Mouse (Mus musculus): ENCODE results near the gene Defb25.
A peak's percentile ranks its signal among the peaks of the same experiment; 100 is the strongest.
"Not testable (repeated sequence)": the region's sequence is repeated elsewhere in the genome, so short reads cannot be mapped to it uniquely, and the experiment has no call there.

The Defb25 gene

DNA sequence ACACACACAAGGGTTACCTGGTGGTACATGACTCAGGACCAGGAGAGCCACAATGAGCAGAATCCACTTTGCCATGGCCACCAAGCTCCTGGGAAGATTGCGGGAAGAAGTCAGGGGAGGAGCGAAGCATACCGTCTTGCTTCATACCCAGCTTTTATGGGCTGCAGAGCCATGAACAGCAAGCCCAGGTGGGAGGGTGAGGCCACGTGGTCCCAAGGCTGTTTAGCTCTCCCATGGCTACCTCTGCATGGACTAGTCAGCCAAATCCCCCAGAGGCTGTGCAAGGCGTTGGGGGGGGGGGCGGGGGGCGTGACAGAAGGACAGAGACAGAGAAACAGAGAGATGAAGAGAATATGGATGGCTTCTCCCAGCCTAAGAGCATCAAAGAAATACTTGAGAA lies at the start of gene Defb25:
Gene Defb25, minus strand, starts transcription at position 101 of the 400 bp plus-strand sequence.
- H3K4me1 ChIP-seq (replicated peaks; ENCODE audit: low read depth, low read length), result peaks cover 27% of the 10 kb centered on the region
- H3K9me3 ChIP-seq (ENCODE audit: low read length), result no peaks in the 10 kb centered on the region
- H3K36me3 ChIP-seq (ENCODE audit: insufficient read depth, low read length), result no peaks in the 10 kb centered on the region
- TF ChIP-seq CTCF (conservative IDR thresholded peaks at IDR 0.05; ENCODE audit: low read length), result no peak
- TF ChIP-seq POU5F1 (IDR thresholded peaks at IDR 0.05; ENCODE audit: borderline replicate concordance, low read length), result no peak
- TF ChIP-seq NANOG (IDR thresholded peaks at IDR 0.05; ENCODE audit: borderline replicate concordance, low read length), result no peak
- no peak within 1 kb of the TSS for H3K4me3 ChIP-seq (replicated peaks; ENCODE audit: low read length)
- H3K27me3 ChIP-seq (ENCODE audit: insufficient read depth, low read length), result peaks cover 55% of the 10 kb centered on the region

DNA sequence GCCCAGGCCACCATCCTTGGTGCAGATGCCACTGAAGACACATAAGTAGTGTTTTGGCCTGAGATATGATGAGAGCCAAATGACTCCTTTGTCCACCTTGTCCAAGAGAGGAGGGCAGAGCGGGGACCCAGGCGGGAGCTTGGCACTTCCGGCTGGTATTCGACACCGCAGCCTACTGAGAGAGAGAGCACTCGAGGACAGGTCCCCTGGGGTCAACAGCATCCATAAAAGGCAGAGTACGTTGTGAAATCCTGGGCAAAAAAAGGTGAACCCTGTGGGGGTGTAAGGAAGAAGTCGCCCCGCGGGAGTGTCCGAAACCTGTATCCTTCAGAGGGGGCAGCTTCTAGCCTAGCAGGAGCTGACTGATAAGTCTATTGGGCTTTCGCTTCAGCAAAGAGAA lies 49.3 kb upstream of the Defb25 start:
- H3K9me3 ChIP-seq (ENCODE audit: low read length), result no peaks in the 10 kb centered on the region
- TF ChIP-seq CTCF (conservative IDR thresholded peaks at IDR 0.05; ENCODE audit: low read length) (no peak), NANOG (IDR thresholded peaks at IDR 0.05; ENCODE audit: borderline replicate concordance, low read length) (no peak), POU5F1 (IDR thresholded peaks at IDR 0.05; ENCODE audit: borderline replicate concordance, low read length) (no peak)

GRCm38 (mm10) chr2:152671642-152671999 lies 48.8 kb upstream of the Defb25 start:
- peaks cover 54% of the 10 kb centered on the region for H3K36me3 ChIP-seq (ENCODE audit: insufficient read depth, low read length)
- no peaks in the 10 kb centered on the region for H3K9me3 ChIP-seq (ENCODE audit: low read length)
- peak; percentile 31; the same call in 1 of the 2 replicates for TF ChIP-seq NANOG (IDR thresholded peaks at IDR 0.05; ENCODE audit: borderline replicate concordance, low read length)
- no peak for TF ChIP-seq POU5F1 (IDR thresholded peaks at IDR 0.05; ENCODE audit: borderline replicate concordance, low read length)
- TF ChIP-seq CTCF (conservative IDR thresholded peaks at IDR 0.05; ENCODE audit: low read length), result peak; percentile 47; the same call in 1 of the 2 replicates
- peak overlapping the region; percentile 99; the same call in 1 of the 2 replicates for H3K4me3 ChIP-seq (replicated peaks; ENCODE audit: low read length)
- peaks cover 51% of the 10 kb centered on the region for H3K4me1 ChIP-seq (replicated peaks; ENCODE audit: low read depth, low read length)
- no peaks in the 10 kb centered on the region for H3K27me3 ChIP-seq (ENCODE audit: insufficient read depth, low read length)

More for the DNA sequence above, 49.3 kb upstream of the Defb25 start:
- no peaks in the 10 kb centered on the region for H3K27me3 ChIP-seq (ENCODE audit: insufficient read depth, low read length)
- peaks cover 59% of the 10 kb centered on the region for H3K36me3 ChIP-seq (ENCODE audit: insufficient read depth, low read length)
- 0 out of 2 replicates have a peak overlapping the region, but pooled peaks have one; percentile 13 for H3K4me3 ChIP-seq (replicated peaks; ENCODE audit: low read length)
- peaks cover 54% of the 10 kb centered on the region for H3K4me1 ChIP-seq (replicated peaks; ENCODE audit: low read depth, low read length)

DNA sequence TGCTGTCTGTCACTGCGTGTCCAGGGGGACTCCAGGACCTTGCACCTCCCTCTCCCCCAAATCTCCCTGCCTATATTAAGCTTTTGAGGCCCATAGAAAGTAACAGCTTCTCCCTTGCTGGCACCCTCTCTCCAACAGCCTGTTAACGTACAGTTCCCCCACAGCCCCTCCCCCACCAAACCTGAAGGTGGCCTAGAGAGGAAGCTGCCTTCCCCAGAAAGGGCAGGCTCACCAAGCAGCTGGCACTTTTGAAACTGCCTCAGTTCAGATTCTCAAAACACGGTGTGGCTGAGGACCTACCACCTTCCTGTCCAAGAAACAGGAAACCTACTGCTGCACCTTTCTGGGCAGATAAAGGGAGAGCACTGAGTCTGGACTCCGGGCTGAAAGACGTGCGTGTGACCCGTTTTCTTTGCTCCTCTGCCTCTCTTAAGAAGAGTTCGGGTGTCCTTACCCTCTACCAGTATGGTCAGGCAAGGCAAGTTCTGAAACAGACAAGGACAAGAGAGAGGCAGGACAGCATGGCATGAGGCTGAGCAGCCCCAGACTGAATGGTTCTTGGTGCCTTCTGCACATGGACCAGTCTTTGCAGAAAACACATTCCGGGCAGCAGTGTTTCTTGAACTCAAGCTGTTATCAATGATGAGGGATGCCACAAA lies 48.3 kb upstream of the Defb25 start:
- no peak for TF ChIP-seq CTCF (conservative IDR thresholded peaks at IDR 0.05; ENCODE audit: low read length)
- no peak for TF ChIP-seq NANOG (IDR thresholded peaks at IDR 0.05; ENCODE audit: borderline replicate concordance, low read length)
- no peak for TF ChIP-seq POU5F1 (IDR thresholded peaks at IDR 0.05; ENCODE audit: borderline replicate concordance, low read length)
- peak overlapping the region; percentile 99 for H3K4me3 ChIP-seq (replicated peaks; ENCODE audit: low read length)

DNA sequence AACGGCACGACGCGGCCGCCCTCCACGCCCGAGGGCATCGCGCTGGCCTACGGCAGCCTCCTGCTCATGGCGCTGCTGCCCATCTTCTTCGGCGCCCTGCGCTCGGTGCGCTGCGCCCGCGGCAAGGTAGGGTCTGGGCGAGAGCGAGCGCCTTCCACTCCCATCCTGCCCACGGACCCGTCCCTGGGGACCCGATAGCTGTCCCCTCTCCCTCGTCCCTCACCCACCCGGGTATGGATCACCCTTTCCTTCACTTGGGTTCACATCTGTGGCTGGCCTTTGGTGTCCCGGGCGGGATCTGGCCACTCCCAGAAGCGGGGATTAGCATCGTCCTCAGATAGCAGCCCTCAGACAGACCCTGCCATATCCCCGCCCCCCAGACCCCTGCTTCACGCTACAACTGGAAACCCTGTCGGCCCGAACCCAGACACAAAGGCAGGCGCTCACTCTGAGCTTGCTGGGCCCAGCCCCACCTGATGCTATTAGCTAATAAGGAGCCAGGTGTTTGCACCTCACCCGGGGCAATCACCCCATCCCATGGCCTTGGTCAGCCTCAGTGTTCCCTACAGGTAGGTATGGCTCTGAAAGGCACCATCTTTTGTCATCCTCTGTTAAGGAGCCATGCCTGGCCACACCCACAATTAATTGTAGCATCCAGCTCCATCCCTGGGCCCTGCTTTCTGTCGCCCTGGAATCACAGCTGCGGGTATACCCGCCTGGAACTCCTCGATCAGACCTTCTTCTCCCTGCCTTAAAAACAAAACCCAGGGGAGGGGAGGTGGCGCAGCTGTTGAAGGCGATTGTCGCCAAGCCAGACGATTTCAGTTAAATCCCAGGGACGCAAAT lies 47.0 kb upstream of the Defb25 start:
- H3K27me3 ChIP-seq (ENCODE audit: insufficient read depth, low read length), result no peaks in the 10 kb centered on the region
- peak overlapping the region; percentile 99 for H3K4me3 ChIP-seq (replicated peaks; ENCODE audit: low read length)
- H3K9me3 ChIP-seq (ENCODE audit: low read length), result no peaks in the 10 kb centered on the region
- H3K36me3 ChIP-seq (ENCODE audit: insufficient read depth, low read length), result peaks cover 36% of the 10 kb centered on the region
- TF ChIP-seq NANOG (IDR thresholded peaks at IDR 0.05; ENCODE audit: borderline replicate concordance, low read length) (no peak), CTCF (conservative IDR thresholded peaks at IDR 0.05; ENCODE audit: low read length) (no peak), POU5F1 (IDR thresholded peaks at IDR 0.05; ENCODE audit: borderline replicate concordance, low read length) (no peak)
- H3K4me1 ChIP-seq (replicated peaks; ENCODE audit: low read depth, low read length), result peaks cover 46% of the 10 kb centered on the region

More for the DNA sequence above, 48.3 kb upstream of the Defb25 start:
- Histone ChIP-seq H3K4me1 (replicated peaks; ENCODE audit: low read depth, low read length) (peaks cover 51% of the 10 kb centered on the region), H3K36me3 (ENCODE audit: insufficient read depth, low read length) (peaks cover 49% of the 10 kb centered on the region), H3K27me3 (ENCODE audit: insufficient read depth, low read length) (no peaks in the 10 kb centered on the region), H3K9me3 (ENCODE audit: low read length) (no peaks in the 10 kb centered on the region)

DNA sequence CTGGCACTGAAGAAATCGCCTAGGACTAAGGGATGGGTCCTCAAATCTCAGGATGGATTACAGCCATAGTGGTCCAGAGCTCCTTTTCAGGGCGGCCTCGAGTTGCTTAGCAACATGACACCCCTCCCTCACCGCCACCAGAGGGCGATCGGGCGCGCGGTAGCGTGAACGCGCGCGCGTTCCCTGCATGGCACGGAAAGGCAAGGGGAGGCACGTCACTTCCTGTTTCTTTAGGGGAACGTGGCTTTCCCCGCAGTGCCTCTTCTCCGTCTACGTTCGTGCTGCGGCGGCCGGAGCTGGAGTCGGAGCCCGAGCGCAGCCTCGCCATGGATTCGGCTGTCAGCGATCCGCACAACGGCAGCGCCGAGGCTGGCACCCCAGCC lies 46.4 kb upstream of the Defb25 start, which contains the start of gene H13:
Gene H13, plus strand, starts transcription at position 206 of the 383 bp plus-strand sequence.
- Histone ChIP-seq H3K4me3 (replicated peaks; ENCODE audit: low read length) (peak within 1 kb of the TSS; percentile 99), H3K27me3 (ENCODE audit: insufficient read depth, low read length) (no peaks in the 10 kb centered on the region), H3K4me1 (replicated peaks; ENCODE audit: low read depth, low read length) (peaks cover 41% of the 10 kb centered on the region), H3K9me3 (ENCODE audit: low read length) (no peaks in the 10 kb centered on the region), H3K36me3 (ENCODE audit: insufficient read depth, low read length) (peaks cover 30% of the 10 kb centered on the region)
- TF ChIP-seq CTCF (conservative IDR thresholded peaks at IDR 0.05; ENCODE audit: low read length), result peak; percentile 43
- TF ChIP-seq NANOG (IDR thresholded peaks at IDR 0.05; ENCODE audit: borderline replicate concordance, low read length), result no peak

GRCm38 (mm10) chr2:152666191-152666590 lies 43.3 kb upstream of the Defb25 start:
- Histone ChIP-seq H3K27me3 (ENCODE audit: insufficient read depth, low read length) (peaks cover 13% of the 10 kb centered on the region; the same call in 1 of the 2 replicates), H3K4me1 (replicated peaks; ENCODE audit: low read depth, low read length) (peaks cover 15% of the 10 kb centered on the region)
- H3K36me3 ChIP-seq (ENCODE audit: insufficient read depth, low read length); H3K4me3 ChIP-seq (replicated peaks; ENCODE audit: low read length); H3K9me3 ChIP-seq (ENCODE audit: low read length): not testable (repeated sequence)

GRCm38 (mm10) chr2:152661163-152661562 lies 38.3 kb upstream of the Defb25 start:
- peaks cover 8% of the 10 kb centered on the region; the same call in 1 of the 2 replicates for H3K4me1 ChIP-seq (replicated peaks; ENCODE audit: low read depth, low read length)
- peaks cover 6% of the 10 kb centered on the region; the same call in 1 of the 2 replicates for H3K9me3 ChIP-seq (ENCODE audit: low read length)
- TF ChIP-seq CTCF (conservative IDR thresholded peaks at IDR 0.05; ENCODE audit: low read length) (no peak), NANOG (IDR thresholded peaks at IDR 0.05; ENCODE audit: borderline replicate concordance, low read length) (no peak), POU5F1 (IDR thresholded peaks at IDR 0.05; ENCODE audit: borderline replicate concordance, low read length) (no peak)
- no peaks in the 10 kb centered on the region for H3K36me3 ChIP-seq (ENCODE audit: insufficient read depth, low read length)
- no peak overlapping the region for H3K4me3 ChIP-seq (replicated peaks; ENCODE audit: low read length)
- peaks cover 13% of the 10 kb centered on the region; the same call in 1 of the 2 replicates for H3K27me3 ChIP-seq (ENCODE audit: insufficient read depth, low read length)

All from E14TG2a.4 (cell line).